Mouse (Mus musculus) right cerebral cortex, postnatal 36 days (tissue): ENCODE measurements at regions not wholly inside any gene's neighbourhood (a gene's known extent, or its start where the extent isn't known, plus 50 kb on each side); places are given as distances from the start of the nearest gene placed in this dataset.
"Not testable (repeated sequence)": the region's sequence is repeated elsewhere in the genome, so short reads cannot be mapped to it uniquely, and the experiment has no call there.

ENCODE experiments used
- DNase-seq, 2 experiments: peaks; one replicate each; pipeline ENCODE4 v3.0.0; 2022; ENCODE audit warnings: low spot score in 2 of 2, mixed read lengths in 1 of 2

GRCm38 (mm10) chr16:63102930-63103329, 248.8 kb downstream of the Pros1 start:
- no peak for DNase-seq

- no peak for DNase-seq
Observed at GRCm38 (mm10) chr16:63104383-63104782, 250.3 kb downstream of the Pros1 start.

- DNase-seq, result no peak
Observed at GRCm38 (mm10) chr16:63104938-63105714, 251.0 kb downstream of the Pros1 start.

- peak; percentile 13 to 47 for DNase-seq
Observed at GRCm38 (mm10) chr16:63116456-63116855, 262.3 kb downstream of the Pros1 start.

- DNase-seq, result no peak
Observed at GRCm38 (mm10) chr16:63118721-63119120, 264.6 kb downstream of the Pros1 start.

GRCm38 (mm10) chr16:63143851-63144250, 289.7 kb downstream of the Pros1 start:
- no peak for DNase-seq

GRCm38 (mm10) chr16:63155300-63155821, 301.3 kb downstream of the Pros1 start:
- no peak for DNase-seq

- DNase-seq, result no peak
Observed at GRCm38 (mm10) chr16:63170101-63170500, 316.0 kb downstream of the Pros1 start.

GRCm38 (mm10) chr16:63179228-63179627, 325.1 kb downstream of the Pros1 start:
- DNase-seq, result peak; percentile 2 to 28

- DNase-seq, result no peak
Observed at GRCm38 (mm10) chr16:63191181-63191580, 337.1 kb downstream of the Pros1 start.

GRCm38 (mm10) chr16:63191623-63192022, 337.5 kb downstream of the Pros1 start:
- DNase-seq, result no peak

GRCm38 (mm10) chr16:63194595-63194994, 340.5 kb downstream of the Pros1 start:
- DNase-seq, result no peak

- DNase-seq, result not testable (repeated sequence)
Observed at GRCm38 (mm10) chr16:63213471-63213870, 359.4 kb downstream of the Pros1 start.

- peak in 1 of 2 experiments; percentile 3 for DNase-seq
Observed at GRCm38 (mm10) chr16:63220228-63220879, 366.2 kb downstream of the Pros1 start.

- DNase-seq, result no peak
Observed at GRCm38 (mm10) chr16:63224608-63225007, 370.5 kb downstream of the Pros1 start.

- no peak for DNase-seq
Observed at GRCm38 (mm10) chr16:63225097-63225496, 371.0 kb downstream of the Pros1 start.

- DNase-seq, result no peak
Observed at GRCm38 (mm10) chr16:63229135-63229534, 375.0 kb downstream of the Pros1 start.

GRCm38 (mm10) chr16:63229567-63229966, 375.5 kb downstream of the Pros1 start:
- no peak for DNase-seq

GRCm38 (mm10) chr16:63270173-63270572, 416.1 kb downstream of the Pros1 start:
- DNase-seq, result no peak

- no peak for DNase-seq
Observed at GRCm38 (mm10) chr16:63277556-63277955, 423.4 kb downstream of the Pros1 start.

GRCm38 (mm10) chr16:63278259-63278697, 424.2 kb downstream of the Pros1 start:
- DNase-seq, result no peak

- no peak for DNase-seq
Observed at GRCm38 (mm10) chr16:63287655-63288054, 433.5 kb downstream of the Pros1 start.

- DNase-seq, result no peak
Observed at GRCm38 (mm10) chr16:63311676-63312075, 457.6 kb downstream of the Pros1 start.
